Mouse (Mus musculus) gastrocnemius, adult 2 months (tissue): ENCODE results near the gene Prkd1. TPM values are rescaled to one million over a fixed set of nuclear protein-coding genes. Genes with fewer than 3 reads are reported as not detected.

Experiments
- DNase-seq: peaks from one replicate; pipeline ENCODE4 v3.0.0; 2022
- H3K27ac ChIP-seq: fragments of 200-600 bp; 2 replicates; pipeline ENCODE4 v1.8.1; 2022; ENCODE audit warnings: mild to moderate bottlenecking
- H3K4me3 ChIP-seq: fragments of 200-600 bp; 2 replicates; pipeline ENCODE4 v1.8.1; 2022; ENCODE audit warnings: mild to moderate bottlenecking, moderate library complexity
- CTCF ChIP-seq: fragments of 200-600 bp; IDR thresholded peaks from 2 replicates; pipeline ENCODE4 v1.8.1; 2022; ENCODE audit warnings: antibody characterized with exemption, mild to moderate bottlenecking, moderate library complexity
- intact Hi-C: fragments of 180-260 bp; cut with DNase I; formaldehyde crosslinking; loops from one replicate; pipeline ENCODE4 v1.15.1; 2025
- total RNA-seq, 2 experiments: library from RNA; stranded (reverse); gene quantifications; 2 replicates each; pipeline ENCODE4 v1.2.3; 2021

Prkd1 gene
- total RNA-seq, 2 experiments from 2014 or later: 2.1 to 2.6 TPM

DNA sequence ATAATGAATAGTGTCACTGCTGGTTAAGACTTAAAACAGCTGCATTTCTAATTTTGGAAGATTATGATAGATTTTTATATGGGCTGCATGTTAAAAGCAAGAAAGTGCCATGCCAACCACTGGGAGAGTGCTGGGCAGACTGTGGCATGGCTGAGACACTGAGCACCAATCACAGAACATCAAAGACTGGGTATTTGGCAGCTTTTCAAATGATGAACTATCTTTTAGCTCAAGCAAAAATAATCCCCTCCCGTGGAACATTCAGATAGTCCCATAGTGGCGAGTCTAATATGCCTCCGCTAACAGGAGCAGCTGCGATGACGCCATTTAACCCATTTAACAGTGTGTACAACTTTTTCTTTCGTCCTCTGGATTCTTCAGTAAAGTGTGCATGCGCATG, 169.1 kb downstream of the Prkd1 start:
- intact Hi-C loops: no loop called here
- Histone ChIP-seq H3K27ac (no peak overlapping the region), H3K4me3 (peak overlapping the region; percentile 5; the same call in 1 of the 2 replicates)
- TF ChIP-seq CTCF: no peak
- no peak for DNase-seq

DNA sequence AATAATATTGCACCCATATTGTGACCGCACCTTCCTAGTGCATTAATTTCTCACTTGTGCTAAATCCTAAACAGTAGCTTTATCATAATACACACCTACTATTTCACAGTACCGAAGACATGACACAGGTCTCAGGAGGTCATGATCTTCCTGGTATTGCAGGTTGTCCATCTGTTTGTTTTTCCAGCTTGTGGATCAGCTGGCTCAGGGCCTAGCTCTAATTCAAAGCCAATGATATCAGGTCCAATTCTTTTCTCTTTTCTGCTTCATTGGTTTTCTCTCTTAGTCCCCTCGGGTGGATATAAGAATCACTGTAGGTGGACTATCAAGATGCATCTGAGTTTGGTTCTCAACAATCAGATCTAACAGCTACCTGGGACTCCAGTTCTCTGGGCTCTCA, 191.7 kb downstream of the Prkd1 start:
- DNase-seq: no peak
- no peak for TF ChIP-seq CTCF
- intact Hi-C loops: no loop called here

DNA sequence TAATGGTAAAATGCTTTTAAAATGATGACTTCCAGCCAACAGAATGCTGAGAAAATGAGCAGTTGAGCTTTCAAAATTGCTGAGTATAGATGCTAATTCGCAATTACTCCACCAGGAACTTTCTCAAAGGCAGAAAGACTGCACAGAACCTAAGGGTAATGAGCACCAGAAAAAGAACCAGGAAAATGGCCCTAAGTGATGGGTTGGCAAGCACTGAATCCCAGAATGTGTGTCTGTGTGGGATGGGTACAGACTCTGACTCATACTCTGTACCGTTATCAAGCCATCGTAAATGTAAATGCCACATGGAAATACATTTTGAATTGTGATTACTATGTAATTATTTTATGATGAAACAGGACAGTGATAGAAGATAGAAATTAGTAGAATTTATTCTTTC, 197.1 kb downstream of the Prkd1 start:
- TF ChIP-seq CTCF: no peak
- intact Hi-C loops: no loop called here
- no peak overlapping the region for H3K4me3 ChIP-seq
- DNase-seq: no peak
- H3K27ac ChIP-seq: no peak overlapping the region

More for the DNA sequence above, 191.7 kb downstream of the Prkd1 start:
- H3K4me3 ChIP-seq: no peak overlapping the region
- H3K27ac ChIP-seq: no peak overlapping the region

DNA sequence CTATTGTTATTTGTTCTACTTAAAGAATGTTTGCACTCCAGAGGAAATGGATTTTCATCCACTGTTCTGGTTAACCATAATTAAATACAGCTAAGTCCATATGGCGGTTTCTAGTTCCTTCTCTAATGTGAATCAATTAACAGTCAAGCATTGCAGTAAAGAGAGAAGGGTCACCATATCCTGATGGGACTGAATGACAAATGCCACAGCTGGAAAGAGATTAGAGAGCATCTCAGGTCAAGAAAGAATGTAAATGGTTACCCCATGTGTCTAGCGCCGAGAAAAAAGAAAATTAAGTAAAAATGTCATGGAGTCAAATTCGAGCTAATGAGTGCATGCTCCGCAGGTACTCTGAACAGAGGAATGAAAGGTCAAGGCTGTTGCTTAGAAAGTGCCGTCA, 212.2 kb downstream of the Prkd1 start:
- Histone ChIP-seq H3K4me3 (no peak overlapping the region), H3K27ac (no peak overlapping the region)
- intact Hi-C loops: no loop called here
- no peak for DNase-seq
- no peak for TF ChIP-seq CTCF

DNA sequence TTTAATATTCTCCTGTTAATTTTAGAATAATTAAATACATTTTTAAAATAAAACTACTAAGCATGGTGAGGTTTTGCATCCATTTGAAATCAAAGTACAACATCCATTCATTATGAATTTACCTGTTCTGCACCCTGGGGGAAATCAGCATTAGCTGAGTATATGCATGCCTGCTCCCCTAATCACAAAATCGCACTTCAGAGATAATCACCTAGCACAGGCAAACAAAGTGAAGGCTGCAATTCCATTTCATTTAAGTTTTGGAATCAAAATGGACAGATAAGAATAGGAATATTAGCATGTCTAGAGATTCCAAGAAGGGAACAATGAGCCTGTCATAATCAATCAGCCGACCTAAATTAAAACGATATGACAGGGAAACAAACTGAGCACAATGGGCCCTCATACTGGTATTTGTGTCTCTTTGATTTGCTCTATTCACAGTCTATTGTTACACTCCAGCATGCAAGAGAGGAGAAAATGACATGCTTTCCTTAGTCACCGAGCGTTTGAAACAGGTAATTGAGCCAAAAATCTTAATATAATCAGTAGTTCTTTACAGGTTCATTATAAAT, 218.7 kb downstream of the Prkd1 start:
- no peak for TF ChIP-seq CTCF
- no peak for DNase-seq
- intact Hi-C loops: no loop called here
- H3K27ac ChIP-seq: no peak overlapping the region
- no peak overlapping the region for H3K4me3 ChIP-seq

DNA sequence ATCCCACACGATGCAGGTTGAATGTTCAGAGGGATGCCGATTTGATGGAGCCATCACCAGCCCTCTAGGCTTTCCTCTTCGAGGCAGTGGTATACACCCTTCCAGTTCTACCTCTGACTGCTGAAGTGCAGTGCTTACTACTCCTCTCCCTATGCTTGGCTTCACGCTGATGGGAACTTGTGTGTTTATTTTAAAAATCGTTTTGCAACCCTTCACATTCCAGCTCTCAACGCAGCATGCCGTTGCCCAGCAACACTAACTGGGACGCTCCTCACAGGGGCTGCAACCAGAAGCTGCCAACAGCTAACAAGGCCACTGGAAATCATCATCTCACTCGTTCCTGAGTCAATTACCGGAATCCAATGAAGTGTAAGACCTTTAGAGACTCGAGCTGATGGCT, 296.5 kb downstream of the Prkd1 start:
- H3K27ac ChIP-seq: no peak overlapping the region
- peak; percentile 21 for DNase-seq
- intact Hi-C loops: no loop called here
- 0 out of 2 replicates have a peak overlapping the region, but pooled peaks have one; percentile 11 for H3K4me3 ChIP-seq
- no peak for TF ChIP-seq CTCF

DNA sequence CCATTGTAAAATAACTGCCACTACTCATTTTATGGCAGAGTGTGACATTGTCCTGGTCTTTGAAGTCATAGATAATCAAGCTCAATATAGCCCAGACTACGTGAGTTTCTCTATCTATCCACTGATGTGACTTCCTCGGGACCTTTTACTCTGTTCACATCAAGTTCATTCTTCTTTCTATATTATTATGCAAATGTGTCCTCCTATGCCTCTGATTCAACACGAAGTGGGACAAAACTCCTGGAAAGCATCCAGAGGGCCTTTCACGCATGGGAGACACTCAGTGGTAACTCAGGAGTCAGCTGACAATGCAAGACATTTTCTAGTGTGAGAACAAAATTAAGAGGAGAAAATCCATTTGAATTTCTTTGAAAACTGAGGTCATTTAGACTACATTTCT, 315.7 kb downstream of the Prkd1 start:
- H3K27ac ChIP-seq: no peak overlapping the region
- TF ChIP-seq CTCF: no peak
- no peak overlapping the region for H3K4me3 ChIP-seq
- no peak for DNase-seq
- intact Hi-C loops: no loop called here

DNA sequence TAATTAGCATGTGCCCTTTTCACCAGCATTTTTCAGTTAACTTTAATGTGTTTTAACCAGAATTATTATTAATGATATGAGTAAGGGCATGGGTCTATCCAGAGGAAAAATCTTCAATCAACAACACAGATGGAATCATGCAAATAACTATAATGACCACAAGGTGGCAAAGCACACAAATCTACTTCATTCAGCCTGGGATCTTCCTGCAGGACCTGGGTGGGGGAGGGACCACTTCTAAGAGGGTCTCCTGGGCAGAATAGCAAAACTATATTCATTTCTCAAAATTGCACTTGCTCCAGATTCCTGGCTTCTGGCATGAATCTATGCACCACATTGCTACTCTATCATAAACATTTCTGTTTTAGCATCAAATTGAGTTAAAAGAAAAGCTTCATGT, 334.3 kb downstream of the Prkd1 start:
- DNase-seq: no peak

DNA sequence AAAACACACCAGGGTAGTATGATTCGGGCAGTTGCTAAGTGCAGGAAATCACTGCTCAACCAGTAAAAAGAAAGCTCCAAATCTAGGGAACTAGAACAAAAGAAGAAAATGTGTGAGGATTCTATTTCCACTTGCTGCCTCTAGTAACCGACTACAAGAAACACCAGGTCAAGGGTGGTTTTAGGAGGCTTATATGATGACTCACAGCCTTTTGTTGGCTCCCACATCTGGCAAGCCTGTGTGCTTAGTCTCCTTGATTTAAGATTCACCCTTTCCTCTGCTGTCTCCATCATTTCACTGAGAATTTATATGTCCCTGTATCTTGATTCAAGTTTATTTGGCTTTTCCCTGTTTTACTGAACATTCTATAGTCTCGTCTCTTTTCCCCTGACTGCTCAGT, 339.6 kb downstream of the Prkd1 start:
- Histone ChIP-seq H3K4me3 (no peak overlapping the region), H3K27ac (no peak overlapping the region)
- no peak for TF ChIP-seq CTCF
- intact Hi-C loops: no loop called here
- DNase-seq: no peak

More for the DNA sequence above, 334.3 kb downstream of the Prkd1 start:
- Histone ChIP-seq H3K27ac (no peak overlapping the region), H3K4me3 (no peak overlapping the region)
- intact Hi-C loops: loop anchor here (1.0 to 2.0 kb wide), 2 partner anchors 383 to 628 kb away; no protein-coding TSS in a partner anchor
- TF ChIP-seq CTCF: peak; percentile 58

DNA sequence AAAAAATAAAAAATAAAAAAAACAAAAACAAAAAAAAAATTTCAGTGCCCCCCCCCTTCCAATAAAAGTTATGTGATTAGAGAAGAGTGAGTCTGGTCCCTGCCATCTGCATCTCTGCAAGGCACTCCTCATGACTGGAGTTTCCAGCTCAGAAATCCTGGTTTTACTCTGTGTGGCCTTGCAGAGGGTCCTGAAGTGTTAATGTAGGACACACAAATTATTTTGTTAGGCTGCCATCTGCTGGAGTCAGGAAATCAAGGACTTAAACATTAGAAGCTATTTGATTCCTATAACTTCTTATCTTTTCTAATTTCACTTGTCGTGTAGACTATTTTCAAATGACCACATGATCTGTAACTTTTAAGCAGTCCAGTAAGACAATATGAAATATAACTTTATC, 347.6 kb downstream of the Prkd1 start:
- DNase-seq: no peak
- TF ChIP-seq CTCF: no peak
- Histone ChIP-seq H3K4me3 (no peak overlapping the region), H3K27ac (no peak overlapping the region)
- intact Hi-C loops: no loop called here

DNA sequence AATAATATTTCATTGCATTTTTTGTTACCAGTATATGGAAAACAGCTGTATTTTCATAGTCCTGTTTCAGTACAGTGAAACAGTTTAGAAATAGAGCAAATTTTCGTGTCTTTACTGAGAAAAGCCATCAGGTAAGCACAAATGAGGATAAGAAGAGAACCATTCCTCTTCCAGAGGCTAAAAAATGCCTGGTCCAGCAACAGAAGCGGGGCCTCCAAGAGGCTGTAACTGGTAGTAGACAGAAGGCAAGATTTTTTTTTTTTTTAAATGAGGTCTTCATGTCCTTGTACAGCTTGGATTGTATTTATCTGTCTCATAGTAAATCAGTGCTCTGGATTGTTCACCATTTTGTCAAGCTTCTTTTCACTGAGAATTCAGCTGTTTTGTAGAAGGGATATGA, 352.8 kb downstream of the Prkd1 start:
- H3K27ac ChIP-seq: no peak overlapping the region
- no peak overlapping the region for H3K4me3 ChIP-seq
- intact Hi-C loops: no loop called here
- TF ChIP-seq CTCF: no peak
- no peak for DNase-seq

DNA sequence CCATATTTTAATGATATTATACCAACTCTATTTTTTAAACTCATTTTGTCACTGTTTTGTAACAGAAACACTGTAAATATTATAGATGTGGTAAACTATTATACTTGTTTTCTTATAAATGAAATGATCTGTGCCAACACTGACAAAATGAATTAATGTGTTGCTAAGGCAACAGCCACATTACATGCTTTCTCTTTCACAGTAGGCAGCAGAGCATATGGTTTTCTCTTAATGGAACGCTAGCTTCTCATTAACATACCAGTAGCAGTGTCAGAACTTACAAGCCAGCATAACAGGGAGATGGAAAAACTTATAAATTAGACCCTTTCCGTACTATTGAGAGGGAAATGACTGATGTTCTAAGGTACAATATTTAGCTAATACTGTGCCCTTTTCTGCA, 353.3 kb downstream of the Prkd1 start:
- no peak for TF ChIP-seq CTCF
- no peak for DNase-seq
- intact Hi-C loops: no loop called here
- Histone ChIP-seq H3K4me3 (no peak overlapping the region), H3K27ac (no peak overlapping the region)

DNA sequence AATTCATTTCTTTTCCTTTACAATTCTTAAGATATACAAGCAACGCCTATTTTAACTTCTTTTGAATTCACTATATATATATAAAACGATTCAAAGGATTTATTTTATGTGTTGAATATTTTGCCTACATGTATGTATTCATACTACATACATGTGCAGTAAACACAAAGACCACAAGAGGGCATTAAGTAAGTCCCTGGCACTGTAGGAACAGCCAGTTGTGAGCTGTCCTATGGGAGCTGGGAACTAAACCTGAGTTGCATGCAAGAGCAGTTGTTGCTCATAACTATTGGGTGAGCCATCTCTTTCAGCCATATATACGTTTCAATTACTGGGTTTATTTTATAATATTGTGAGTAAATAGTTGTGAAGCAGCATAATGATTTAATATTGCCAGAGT, 356.1 kb downstream of the Prkd1 start:
- Histone ChIP-seq H3K4me3 (no peak overlapping the region), H3K27ac (no peak overlapping the region)
- peak; percentile 45 for TF ChIP-seq CTCF
- DNase-seq: no peak
- intact Hi-C loops: no loop called here
